Mouse (Mus musculus): ENCODE measurements around the gene Zfp661.

Gene Zfp661

DNA sequence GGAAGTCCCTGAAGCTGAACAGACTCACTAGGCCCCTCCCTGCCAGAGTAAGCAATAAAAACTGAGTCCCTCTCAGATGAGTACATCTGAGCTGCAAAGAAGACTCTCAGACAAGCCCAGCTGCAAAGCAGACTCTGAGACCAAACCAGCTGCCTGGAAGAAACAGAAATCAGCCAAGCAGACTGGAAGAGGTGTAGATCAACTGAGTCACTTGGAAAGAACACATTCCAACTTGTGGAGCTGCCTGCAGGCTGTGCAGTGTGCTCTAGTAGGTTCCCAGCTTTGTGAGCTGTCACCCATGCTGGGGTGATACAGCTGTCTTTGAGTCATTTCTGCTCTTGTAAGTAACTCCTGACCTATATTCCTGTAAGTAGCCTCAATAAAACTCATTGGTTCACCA is 37.2 kb downstream of the Zfp661 start:
- no peak for DNase-seq

GRCm38 (mm10) chr2:127548342-127549074 is 38.4 kb downstream of the Zfp661 start:
- DNase-seq: no peak

- DNase-seq: no peak
These were observed 45.2 kb downstream of the Zfp661 start for GRCm38 (mm10) chr2:127541697-127542096.

- peak; percentile 14 for DNase-seq
These were observed 45.7 kb downstream of the Zfp661 start, which contains the start of gene Prom2 for GRCm38 (mm10) chr2:127541185-127541584. Gene Prom2 (minus strand): TSS chr2:127541467.

GRCm38 (mm10) chr2:127539494-127539893 is 47.4 kb downstream of the Zfp661 start:
- DNase-seq: peak; percentile 9

- no peak for DNase-seq
These were observed 49.3 kb downstream of the Zfp661 start for GRCm38 (mm10) chr2:127537548-127537947.

DNA sequence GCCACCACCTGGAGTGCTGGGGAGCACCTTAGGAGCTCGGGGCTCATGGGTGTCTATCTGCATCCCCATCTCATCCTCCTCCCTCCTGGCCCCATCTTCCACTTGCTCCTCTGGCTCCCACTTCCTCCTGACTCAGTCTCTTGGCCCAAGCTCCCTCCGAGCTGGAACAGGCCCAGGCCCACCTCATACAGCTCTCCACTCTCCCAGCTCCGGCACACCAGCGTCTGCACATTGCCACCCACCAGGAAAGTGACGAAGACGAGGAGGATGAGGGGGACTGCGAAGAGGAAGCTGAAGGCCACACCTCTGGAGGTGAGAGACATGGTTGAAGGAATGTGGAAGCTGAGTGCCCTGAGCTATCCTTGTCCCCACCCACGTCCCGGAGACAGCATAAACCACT is 51.5 kb downstream of the Zfp661 start:
- no peak for DNase-seq

DNA sequence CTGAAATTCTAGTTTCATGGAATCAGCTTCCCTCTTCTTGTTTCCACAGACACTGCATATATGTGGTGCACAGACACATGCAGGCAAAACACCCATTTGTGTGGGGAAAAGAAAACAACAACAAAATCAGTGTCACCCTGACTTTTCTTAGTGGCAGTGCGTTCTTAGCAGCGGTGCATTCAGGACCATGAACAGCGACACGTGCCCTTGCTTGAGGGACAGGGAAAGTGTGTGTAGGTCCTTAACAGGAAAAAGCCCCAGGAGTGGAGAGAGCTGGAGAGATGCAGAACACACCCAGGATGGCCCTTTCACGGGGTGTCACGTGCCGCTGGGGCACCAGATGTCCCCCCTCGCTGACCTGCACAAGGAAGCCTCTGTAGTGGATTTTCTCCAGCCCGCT is 54.5 kb downstream of the Zfp661 start:
- DNase-seq: peak; percentile 51

GRCm38 (mm10) chr2:127531592-127531991 is 55.3 kb downstream of the Zfp661 start:
- DNase-seq: peak; percentile 28

GRCm38 (mm10) chr2:127530418-127530817 is 56.5 kb downstream of the Zfp661 start:
- no peak for DNase-seq

GRCm38 (mm10) chr2:127525004-127525775 is 61.7 kb downstream of the Zfp661 start:
- no peak for DNase-seq
